Mouse (Mus musculus): ENCODE data around the gene Tssk6. TPM values are rescaled to one million over a fixed set of nuclear protein-coding genes. Genes with fewer than 3 reads are reported as not detected.

Tssk6 gene
- polyA plus RNA-seq, 1 experiment from 2014 or later, result 2.3 TPM

DNA sequence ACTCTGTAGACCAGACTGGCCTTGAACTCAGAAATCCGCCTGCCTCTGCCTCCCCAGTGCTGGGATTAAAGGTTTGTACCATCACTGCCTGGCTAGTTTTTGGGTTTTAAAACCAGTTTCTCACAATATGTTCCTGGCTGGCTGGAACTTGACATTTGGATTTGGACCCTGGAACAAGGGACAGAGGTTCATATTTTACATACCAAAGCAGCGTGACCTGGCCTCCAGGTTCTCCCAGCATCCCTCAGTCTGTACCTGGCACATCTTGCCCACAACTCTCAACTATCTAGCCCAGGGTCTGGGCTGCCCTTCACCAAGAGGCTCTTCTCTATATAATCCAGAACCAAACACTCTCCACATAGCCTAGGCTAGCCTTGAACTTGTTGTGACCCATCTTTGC is 2.1 kb upstream of the Tssk6 start:
- Histone ChIP-seq H3K9ac (replicated peaks; ENCODE audit: low read depth) (no peak overlapping the region), H3K4me3 (ENCODE audit: low read depth, low read length) (no peak overlapping the region), H3K27ac (ENCODE audit: low read length) (no peak overlapping the region), H3K9me3 (ENCODE audit: low read length) (no peaks in the 10 kb centered on the region), H3K4me2 (replicated peaks; ENCODE audit: low read depth, low read length) (no peak overlapping the region), H3K27me3 (replicated peaks; ENCODE audit: insufficient read depth, low read length) (no peaks in the 10 kb centered on the region), H3K4me1 (ENCODE audit: insufficient read depth, low read depth, low read length) (peaks cover 16% of the 10 kb centered on the region), H3K36me3 (ENCODE audit: insufficient read depth, low read length) (no peaks in the 10 kb centered on the region)
- DNase-seq (ENCODE audit: low spot score), result no peak
- no peak for TF ChIP-seq EP300 (IDR thresholded peaks at IDR 0.05)
- TF ChIP-seq CTCF (IDR thresholded peaks at IDR 0.05), result no peak
- ATAC-seq, result no peak
- WGBS, result 94% methylated on average over 2 of the region's 2 CpGs

DNA sequence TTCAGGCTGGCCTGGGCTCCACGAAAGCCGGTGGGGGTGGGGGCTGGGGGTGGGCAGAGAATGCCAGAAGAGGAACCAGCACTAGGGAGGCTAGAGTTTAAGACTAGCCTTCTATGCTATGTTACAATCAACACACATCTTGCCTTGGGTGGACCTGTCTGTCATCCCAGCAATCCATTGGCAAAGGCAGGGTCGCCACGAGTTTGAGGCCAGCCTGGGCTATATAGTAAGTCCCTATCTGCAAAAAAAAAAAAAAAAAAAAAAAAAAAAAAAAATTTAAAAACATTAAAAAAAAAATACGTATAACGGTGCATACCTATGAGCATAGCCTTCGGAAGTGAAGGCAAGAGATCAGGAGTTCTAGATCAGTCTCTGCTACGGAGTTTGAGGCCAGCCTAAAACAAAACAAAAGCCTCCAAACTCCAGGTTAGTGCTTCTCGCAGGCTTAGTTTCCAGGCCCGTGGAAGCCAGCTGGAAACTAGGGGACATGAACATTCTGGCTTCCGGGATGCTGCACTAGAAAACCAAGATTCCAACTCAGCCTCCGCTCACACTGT is 1.0 kb upstream of the Tssk6 start:
- H3K27me3 ChIP-seq (replicated peaks; ENCODE audit: insufficient read depth, low read length), result no peaks in the 10 kb centered on the region
- H3K4me3 ChIP-seq (ENCODE audit: low read depth, low read length), result peak overlapping the region; percentile 74
- peak overlapping the region; percentile 71 for H3K27ac ChIP-seq (ENCODE audit: low read length)
- WGBS, result 12% methylated on average over 12 of the region's 12 CpGs
- no peaks in the 10 kb centered on the region for H3K9me3 ChIP-seq (ENCODE audit: low read length)
- ATAC-seq, result no peak
- peaks cover 16% of the 10 kb centered on the region for H3K4me1 ChIP-seq (ENCODE audit: insufficient read depth, low read depth, low read length)
- no peaks in the 10 kb centered on the region for H3K36me3 ChIP-seq (ENCODE audit: insufficient read depth, low read length)
- no peak for TF ChIP-seq CTCF (IDR thresholded peaks at IDR 0.05)
- TF ChIP-seq EP300 (IDR thresholded peaks at IDR 0.05), result no peak
- H3K9ac ChIP-seq (replicated peaks; ENCODE audit: low read depth), result peak overlapping the region; percentile 63
- no peak for DNase-seq (ENCODE audit: low spot score)
- peak overlapping the region; percentile 88 for H3K4me2 ChIP-seq (replicated peaks; ENCODE audit: low read depth, low read length)

DNA sequence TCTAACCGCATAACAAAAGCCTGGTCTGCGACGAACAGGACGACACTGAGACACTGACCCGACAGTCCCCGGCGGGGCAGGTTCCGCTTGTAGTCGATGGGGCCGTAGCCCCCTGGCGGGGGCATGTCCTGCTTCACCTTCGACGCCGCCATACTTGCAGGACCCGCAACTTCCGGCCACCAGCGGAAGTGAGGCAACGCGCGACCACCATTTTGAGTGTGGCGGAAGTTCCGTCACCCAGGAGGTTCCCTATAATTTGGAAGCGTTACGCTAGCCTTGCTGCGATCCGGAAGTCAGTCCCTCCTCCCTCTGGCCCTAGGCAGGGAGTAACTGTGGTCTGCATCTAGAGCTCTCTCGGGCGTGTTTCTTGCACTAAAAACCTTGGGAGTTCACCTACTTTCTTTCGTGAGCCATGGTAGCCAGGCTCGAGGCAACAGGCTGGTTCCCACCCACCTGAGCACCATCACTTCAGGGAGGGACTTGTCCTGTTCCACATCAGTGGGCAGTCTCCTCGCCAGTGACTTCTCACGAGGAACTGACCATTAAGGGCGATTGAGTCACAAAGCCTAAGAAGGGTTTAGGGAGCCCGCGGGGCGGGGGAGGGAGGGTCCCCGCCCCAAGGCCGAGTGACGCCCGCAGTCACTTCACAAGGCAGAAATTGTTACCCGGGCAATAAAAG is 361 bp upstream of the Tssk6 start:
- Histone ChIP-seq H3K4me3 (ENCODE audit: low read depth, low read length) (peak overlapping the region; percentile 74), H3K9ac (replicated peaks; ENCODE audit: low read depth) (peak overlapping the region; percentile 63), H3K9me3 (ENCODE audit: low read length) (no peaks in the 10 kb centered on the region), H3K4me1 (ENCODE audit: insufficient read depth, low read depth, low read length) (peaks cover 16% of the 10 kb centered on the region), H3K27me3 (replicated peaks; ENCODE audit: insufficient read depth, low read length) (no peaks in the 10 kb centered on the region), H3K36me3 (ENCODE audit: insufficient read depth, low read length) (no peaks in the 10 kb centered on the region), H3K27ac (ENCODE audit: low read length) (peak overlapping the region; percentile 71), H3K4me2 (replicated peaks; ENCODE audit: low read depth, low read length) (peak overlapping the region; percentile 88)
- peak; percentile 78 for ATAC-seq
- TF ChIP-seq CTCF (IDR thresholded peaks at IDR 0.05) (peak; percentile 75), EP300 (IDR thresholded peaks at IDR 0.05) (peak; percentile 43; the same call in 1 of the 2 replicates)
- peak; percentile 97 for DNase-seq (ENCODE audit: low spot score)
- 1% methylated on average over 41 of the region's 41 CpGs for WGBS

DNA sequence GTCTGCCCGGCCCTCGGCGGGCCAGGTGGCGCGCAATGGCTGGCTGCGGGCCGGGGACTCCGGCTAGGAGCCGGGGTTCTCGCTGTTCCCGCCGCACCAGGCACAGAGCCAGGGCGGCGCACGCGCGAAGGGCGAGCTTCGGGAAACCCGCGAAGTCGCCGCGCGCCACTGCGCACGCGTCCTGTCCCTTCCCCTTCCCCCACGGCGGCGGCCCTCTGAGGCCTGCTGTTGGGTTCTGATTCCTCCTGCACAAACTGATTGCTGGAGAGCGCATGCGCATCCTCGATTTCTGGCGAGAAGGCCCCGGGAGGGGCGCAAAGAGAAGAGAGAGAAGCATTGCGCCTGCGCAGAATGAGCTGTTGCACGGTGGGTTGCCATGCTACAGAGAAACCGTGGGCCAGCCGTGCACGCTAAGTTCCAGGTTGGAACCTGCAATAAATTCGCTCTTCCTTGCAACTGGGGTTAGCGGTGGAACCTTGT is 1.1 kb downstream of the Tssk6 start:
- ATAC-seq (peak; percentile 91), DNase-seq (ENCODE audit: low spot score) (peak; percentile 100)
- H3K4me2 ChIP-seq (replicated peaks; ENCODE audit: low read depth, low read length), result peak overlapping the region; percentile 88
- peaks cover 16% of the 10 kb centered on the region for H3K4me1 ChIP-seq (ENCODE audit: insufficient read depth, low read depth, low read length)
- TF ChIP-seq CTCF (IDR thresholded peaks at IDR 0.05), result peak; percentile 23; the same call in 1 of the 2 replicates
- TF ChIP-seq EP300 (IDR thresholded peaks at IDR 0.05), result no peak
- 1% methylated on average over 30 of the region's 45 CpGs for WGBS
- peak overlapping the region; percentile 74 for H3K4me3 ChIP-seq (ENCODE audit: low read depth, low read length)
- peak overlapping the region; percentile 41 for H3K9ac ChIP-seq (replicated peaks; ENCODE audit: low read depth)
- no peaks in the 10 kb centered on the region for H3K27me3 ChIP-seq (replicated peaks; ENCODE audit: insufficient read depth, low read length)
- H3K27ac ChIP-seq (ENCODE audit: low read length), result peak overlapping the region; percentile 71
- no peaks in the 10 kb centered on the region for H3K9me3 ChIP-seq (ENCODE audit: low read length)
- peaks cover 5% of the 10 kb centered on the region; the same call in 1 of the 2 replicates for H3K36me3 ChIP-seq (ENCODE audit: insufficient read depth, low read length)

DNA sequence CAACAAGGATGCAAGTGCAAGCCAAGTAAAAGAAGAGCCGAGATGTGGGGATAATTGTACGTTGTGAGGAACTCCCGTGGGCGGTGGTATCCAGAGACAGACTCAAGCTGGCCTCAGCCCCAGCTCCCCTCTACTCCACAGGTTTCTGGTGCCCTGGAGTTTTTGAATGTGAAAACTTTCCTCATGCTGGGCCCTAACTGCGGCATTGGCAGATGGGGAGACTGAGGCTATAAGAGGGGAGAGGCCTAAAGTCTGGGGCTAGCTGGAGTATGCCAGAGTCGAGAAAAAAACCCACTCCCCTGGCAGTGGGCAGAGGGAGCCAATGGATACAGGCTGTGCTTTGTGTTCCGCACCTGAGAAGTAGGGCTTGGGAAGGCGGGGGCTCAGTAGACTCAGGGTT is 2.1 kb downstream of the Tssk6 start:
- Histone ChIP-seq H3K4me1 (ENCODE audit: insufficient read depth, low read depth, low read length) (peaks cover 16% of the 10 kb centered on the region), H3K27me3 (replicated peaks; ENCODE audit: insufficient read depth, low read length) (no peaks in the 10 kb centered on the region), H3K9me3 (ENCODE audit: low read length) (no peaks in the 10 kb centered on the region), H3K4me2 (replicated peaks; ENCODE audit: low read depth, low read length) (no peak overlapping the region), H3K27ac (ENCODE audit: low read length) (no peak overlapping the region), H3K4me3 (ENCODE audit: low read depth, low read length) (no peak overlapping the region), H3K9ac (replicated peaks; ENCODE audit: low read depth) (no peak overlapping the region), H3K36me3 (ENCODE audit: insufficient read depth, low read length) (peaks cover 7% of the 10 kb centered on the region; the same call in 1 of the 2 replicates)
- TF ChIP-seq EP300 (IDR thresholded peaks at IDR 0.05) (no peak), CTCF (IDR thresholded peaks at IDR 0.05) (no peak)
- 78% methylated on average over 8 of the region's 8 CpGs for WGBS
- DNase-seq (ENCODE audit: low spot score), result no peak
- ATAC-seq, result no peak

DNA sequence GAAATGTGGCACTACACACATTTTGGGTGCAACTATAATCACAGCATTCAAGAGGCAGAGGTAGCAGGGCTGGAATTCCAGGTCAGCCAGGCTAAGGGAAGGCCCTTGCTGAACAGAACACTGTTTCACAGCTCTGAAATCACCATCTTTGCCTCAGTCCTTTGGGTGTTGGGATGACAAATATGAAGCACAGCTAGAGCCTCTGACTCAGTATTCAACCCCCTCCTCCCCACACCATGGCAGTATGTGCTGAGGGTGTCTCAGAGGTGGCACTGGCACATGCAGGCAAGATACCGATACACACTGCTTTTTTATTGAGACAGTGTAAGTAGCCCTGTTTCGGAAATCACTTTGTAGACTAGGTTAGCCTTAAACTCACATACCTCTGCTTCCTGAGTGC is 4.3 kb downstream of the Tssk6 start:
- TF ChIP-seq CTCF (IDR thresholded peaks at IDR 0.05) (no peak), EP300 (IDR thresholded peaks at IDR 0.05) (no peak)
- Histone ChIP-seq H3K4me3 (ENCODE audit: low read depth, low read length) (no peak overlapping the region), H3K9ac (replicated peaks; ENCODE audit: low read depth) (no peak overlapping the region), H3K27me3 (replicated peaks; ENCODE audit: insufficient read depth, low read length) (no peaks in the 10 kb centered on the region), H3K4me2 (replicated peaks; ENCODE audit: low read depth, low read length) (no peak overlapping the region), H3K27ac (ENCODE audit: low read length) (no peak overlapping the region), H3K4me1 (ENCODE audit: insufficient read depth, low read depth, low read length) (peaks cover 10% of the 10 kb centered on the region), H3K36me3 (ENCODE audit: insufficient read depth, low read length) (peaks cover 24% of the 10 kb centered on the region; the same call in 1 of the 2 replicates), H3K9me3 (ENCODE audit: low read length) (no peaks in the 10 kb centered on the region)
- no peak for DNase-seq (ENCODE audit: low spot score)
- WGBS, result 91% methylated on average over 2 of the region's 2 CpGs
- no peak for ATAC-seq

All from lung, postnatal 0 days (tissue).